Mouse (Mus musculus) induced T-regulatory cell, adult 2 months (primary cell): ENCODE data around the gene Srpr.

ENCODE experiments used
- DNase-seq: peaks from one replicate; pipeline ENCODE4 v3.0.0-alpha.2; 2012; ENCODE audit warnings: low read depth

The Srpr gene

GRCm38 (mm10) chr9:35188700-35189099, 11.3 kb upstream of the Srpr start:
- DNase-seq = no peak

- no peak for DNase-seq
These were observed 6.9 kb upstream of the Srpr start for GRCm38 (mm10) chr9:35192983-35193542.

- no peak for DNase-seq
These were observed 5.9 kb upstream of the Srpr start for GRCm38 (mm10) chr9:35194048-35194447.

GRCm38 (mm10) chr9:35197625-35198024, 2.4 kb upstream of the Srpr start:
- no peak for DNase-seq

- no peak for DNase-seq
These were observed 1.6 kb upstream of the Srpr start for GRCm38 (mm10) chr9:35198351-35198750.

- DNase-seq = peak; percentile 53
These were observed 817 bp upstream of the Srpr start for GRCm38 (mm10) chr9:35198945-35199771.

- DNase-seq = no peak
These were observed 620 bp downstream of the Srpr start for GRCm38 (mm10) chr9:35200529-35201060.

GRCm38 (mm10) chr9:35203536-35203935, 3.6 kb downstream of the Srpr start:
- DNase-seq = no peak

- no peak for DNase-seq
These were observed 4.4 kb downstream of the Srpr start for GRCm38 (mm10) chr9:35204421-35204820.

GRCm38 (mm10) chr9:35210542-35211474, 10.8 kb downstream of the Srpr start, which contains the start of gene Foxred1:
Gene Foxred1, minus strand, starts transcription at chr9:35211055.
- peak; percentile 100 for DNase-seq

- DNase-seq = peak; percentile 16
These were observed 11.9 kb downstream of the Srpr start for GRCm38 (mm10) chr9:35211573-35212511.

GRCm38 (mm10) chr9:35217963-35218362, 18.0 kb downstream of the Srpr start:
- DNase-seq = no peak

- no peak for DNase-seq
These were observed 23.5 kb downstream of the Srpr start for GRCm38 (mm10) chr9:35223466-35223865.

GRCm38 (mm10) chr9:35228671-35229070, 28.7 kb downstream of the Srpr start:
- DNase-seq = no peak

GRCm38 (mm10) chr9:35235996-35236395, 36.0 kb downstream of the Srpr start:
- no peak for DNase-seq

- DNase-seq = no peak
These were observed 38.4 kb downstream of the Srpr start for GRCm38 (mm10) chr9:35238371-35238770.

GRCm38 (mm10) chr9:35238915-35239571, 39.1 kb downstream of the Srpr start:
- DNase-seq = no peak

- peak; percentile 7 for DNase-seq
These were observed 39.8 kb downstream of the Srpr start for GRCm38 (mm10) chr9:35239734-35240133.

- no peak for DNase-seq
These were observed 47.4 kb downstream of the Srpr start for GRCm38 (mm10) chr9:35247405-35247804.

GRCm38 (mm10) chr9:35249476-35249875, 49.5 kb downstream of the Srpr start:
- DNase-seq = no peak
